Mouse (Mus musculus): Measurements from ENCODE around the gene Fam184a. TPM values are rescaled to one million over a fixed set of nuclear protein-coding genes. Genes with fewer than 3 reads are reported as not detected.

The Fam184a gene
- polyA plus RNA-seq, 1 experiment from 2014 or later, result 8.5 TPM

Other genes with a start within 250 kb of the Fam184a start
- 133 and 135 TPM in 2 replicates for gene Asf1a, start 154.4 kb downstream of the Fam184a start, polyA plus RNA-seq (2016; fragmentation: Nextera tagmentation; extraction: Ambion mirVana)
- gene Mcm9, start 120.7 kb downstream of the Fam184a start, polyA plus RNA-seq (2016; fragmentation: Nextera tagmentation; extraction: Ambion mirVana), result 11.9 and 13.4 TPM in 2 replicates